Comparison of ENCODE assay signal across 8 mouse cellular contexts in genomic region chr11:86257054-86257453, GRCm38 (mm10). TPM values are rescaled to one million over a fixed set of nuclear protein-coding genes. Genes with fewer than 3 reads are reported as not detected.
DNase-seq lines count a peak whose midpoint lies in the region; ATAC-seq and TF ChIP-seq lines count a peak whose summit lies in the region.

No protein-coding gene starts in this region.

- 0% methylated on average over 22 of the region's 22 CpGs for WGBS in kidney, embryonic 15.5 days
- 0% methylated on average over 22 of the region's 22 CpGs for WGBS in forebrain, embryonic 11.5 days
- under 1% methylated on average over 22 of the region's 22 CpGs for WGBS in limb, embryonic 12.5 days
- WGBS in neural tube, embryonic 12.5 days: under 1% methylated on average over 22 of the region's 22 CpGs

- H3K79me2 ChIP-seq in MEL (ENCODE audit: control insufficient read depth, insufficient read depth, low read length, poor library complexity): peaks cover 15% of the 10 kb centered on the region

- DNase-seq in kidney, postnatal 25 days: no peak
- no peak for DNase-seq in MEL (ENCODE audit: low read depth, low spot score)
- DNase-seq in forebrain, embryonic 11.5 days (ENCODE audit: low spot score): peak; percentile 63
- no peak for DNase-seq in layer of hippocampus, adult 9-10 months (ENCODE audit: low spot score)
- no peak for DNase-seq in layer of hippocampus, postnatal 25 days (ENCODE audit: extremely low spot score in 1 of 2, low spot score in 1 of 2)

- peaks cover 13% of the 10 kb centered on the region for H3K4me1 ChIP-seq in kidney, embryonic 15.5 days
- peaks cover 9 to 16% of the 10 kb centered on the region in 2 experiments for H3K4me1 ChIP-seq in MEL (ENCODE audit: control insufficient read depth in 1 of 2, insufficient read depth in 2 of 2, low read length in 2 of 2)
- no peaks in the 10 kb centered on the region for H3K4me1 ChIP-seq in forebrain, embryonic 11.5 days (replicated peaks; ENCODE audit: control insufficient read depth, insufficient read depth, low read length)
- peaks cover 15% of the 10 kb centered on the region for H3K4me1 ChIP-seq in limb, embryonic 12.5 days (replicated peaks)
- peaks cover 13% of the 10 kb centered on the region; the same call in 1 of the 2 replicates for H3K4me1 ChIP-seq in neural tube, embryonic 12.5 days

- no peak for TF ChIP-seq EP300 in MEL (IDR thresholded peaks at IDR 0.05; ENCODE audit: low read depth in 1 of 2, low read length in 2 of 2)

- no peaks in the 10 kb centered on the region for H3K27me3 ChIP-seq in kidney, embryonic 15.5 days
- H3K27me3 ChIP-seq in MEL (ENCODE audit: control insufficient read depth in 1 of 2, insufficient read depth in 2 of 2, low read length in 2 of 2): no peaks in the 10 kb centered on the region
- no peaks in the 10 kb centered on the region for H3K27me3 ChIP-seq in forebrain, embryonic 11.5 days (ENCODE audit: control insufficient read depth, insufficient read depth, low read length)
- H3K27me3 ChIP-seq in limb, embryonic 12.5 days: no peaks in the 10 kb centered on the region
- H3K27me3 ChIP-seq in neural tube, embryonic 12.5 days (replicated peaks): no peaks in the 10 kb centered on the region

- H3K36me3 ChIP-seq in kidney, embryonic 15.5 days: peaks cover 27% of the 10 kb centered on the region
- H3K36me3 ChIP-seq in MEL (ENCODE audit: control insufficient read depth in 1 of 2, insufficient read depth in 2 of 2, low read length in 2 of 2): peaks cover 18 to 26% of the 10 kb centered on the region in 2 experiments
- H3K36me3 ChIP-seq in forebrain, embryonic 11.5 days (ENCODE audit: control insufficient read depth, insufficient read depth, low read length): no peaks in the 10 kb centered on the region; the same call in 1 of the 2 replicates
- H3K36me3 ChIP-seq in limb, embryonic 12.5 days: peaks cover 24% of the 10 kb centered on the region
- H3K36me3 ChIP-seq in neural tube, embryonic 12.5 days: peaks cover 15% of the 10 kb centered on the region

- H3K4me3 ChIP-seq in kidney, embryonic 15.5 days (replicated peaks): peak overlapping the region; percentile 69
- peak overlapping the region; percentile 62 to 86 for H3K4me3 ChIP-seq in MEL (ENCODE audit: control insufficient read depth in 1 of 2, insufficient read depth in 1 of 2, low read depth in 2 of 2, low read length in 2 of 2)
- H3K4me3 ChIP-seq in forebrain, embryonic 11.5 days (ENCODE audit: low read depth, low read length): peak overlapping the region; percentile 63
- H3K4me3 ChIP-seq in limb, embryonic 12.5 days (replicated peaks): peak overlapping the region; percentile 68
- H3K4me3 ChIP-seq in neural tube, embryonic 12.5 days: peak overlapping the region; percentile 65

- TF ChIP-seq RAD21 in MEL (IDR thresholded peaks at IDR 0.05; ENCODE audit: low read depth, low read length): no peak

- H3K4me2 ChIP-seq in kidney, embryonic 15.5 days: peak overlapping the region; percentile 63
- peak overlapping the region; percentile 69 for H3K4me2 ChIP-seq in forebrain, embryonic 11.5 days (ENCODE audit: low read depth, low read length, severe bottlenecking)
- peak overlapping the region; percentile 65 for H3K4me2 ChIP-seq in limb, embryonic 12.5 days
- H3K4me2 ChIP-seq in neural tube, embryonic 12.5 days (replicated peaks): peak overlapping the region; percentile 64

- peak in 1 of 2 experiments; percentile 21; a peak in 1 of 4 replicates for TF ChIP-seq POLR2A in MEL (IDR thresholded peaks at IDR 0.05; ENCODE audit: control insufficient read depth in 1 of 2, insufficient read depth in 1 of 2, low read depth in 1 of 2, low read length in 2 of 2, poor library complexity in 1 of 2)

- peak overlapping the region; percentile 87 for H3K27ac ChIP-seq in kidney, embryonic 15.5 days
- H3K27ac ChIP-seq in MEL (ENCODE audit: control insufficient read depth, low read depth, low read length): peak overlapping the region; percentile 69
- no peak overlapping the region for H3K27ac ChIP-seq in forebrain, embryonic 11.5 days (ENCODE audit: low read depth, low read length)
- H3K27ac ChIP-seq in limb, embryonic 12.5 days: peak overlapping the region; percentile 66; the same call in 1 of the 2 replicates
- peak overlapping the region; percentile 46; the same call in 1 of the 2 replicates for H3K27ac ChIP-seq in neural tube, embryonic 12.5 days

- peak; percentile 27; the same call in 1 of the 2 replicates for ATAC-seq in kidney, embryonic 15.5 days (replicated peaks; ENCODE audit: low FRiP score)
- 0 out of 2 replicates have a peak, but pooled peaks have one; percentile 33 for ATAC-seq in forebrain, embryonic 11.5 days (replicated peaks; ENCODE audit: low FRiP score)
- peak; percentile 47 for ATAC-seq in limb, embryonic 12.5 days (ENCODE audit: insufficient number of reproducible peaks, insufficient read depth, low FRiP score, low TSS enrichment, low read depth)
- no peak for ATAC-seq in neural tube, embryonic 12.5 days (ENCODE audit: low FRiP score, low read depth)

- no peaks in the 10 kb centered on the region for H3K9me3 ChIP-seq in kidney, embryonic 15.5 days (replicated peaks)
- no peaks in the 10 kb centered on the region for H3K9me3 ChIP-seq in MEL (replicated peaks; ENCODE audit: insufficient read depth, low read length)
- H3K9me3 ChIP-seq in forebrain, embryonic 11.5 days (ENCODE audit: control insufficient read depth, low read length): no peaks in the 10 kb centered on the region
- no peaks in the 10 kb centered on the region for H3K9me3 ChIP-seq in limb, embryonic 12.5 days
- H3K9me3 ChIP-seq in neural tube, embryonic 12.5 days: no peaks in the 10 kb centered on the region

- H3K9ac ChIP-seq in kidney, embryonic 15.5 days: peak overlapping the region; percentile 80
- peak overlapping the region; percentile 85 for H3K9ac ChIP-seq in MEL (ENCODE audit: control insufficient read depth, low read depth, low read length, poor library complexity, severe bottlenecking)
- H3K9ac ChIP-seq in forebrain, embryonic 11.5 days (ENCODE audit: low read length): peak overlapping the region; percentile 91
- peak overlapping the region; percentile 84 for H3K9ac ChIP-seq in limb, embryonic 12.5 days (replicated peaks)
- H3K9ac ChIP-seq in neural tube, embryonic 12.5 days: peak overlapping the region; percentile 83

- TF ChIP-seq CTCF in MEL (IDR thresholded peaks at IDR 0.05 in 2 of 3, conservative IDR thresholded peaks at IDR 0.05 in 1 of 3; ENCODE audit: control insufficient read depth in 1 of 3, insufficient read depth in 1 of 3, low read depth in 2 of 3, low read length in 3 of 3, poor library complexity in 1 of 3, severe bottlenecking in 1 of 3): no peak

TF ChIP-seq in MEL, 35 proteins besides CTCF, POLR2A, EP300 and RAD21:
- TF ChIP-seq SIN3A (IDR thresholded peaks at IDR 0.05; ENCODE audit: low read length) (no peak), CHD1 (IDR thresholded peaks at IDR 0.05; ENCODE audit: low read depth, low read length) (peak; percentile 86; the same call in 1 of the 2 replicates), UBTF (IDR thresholded peaks at IDR 0.05; ENCODE audit: borderline replicate concordance, insufficient read depth, low read depth, low read length) (peak; percentile 94; the same call in 1 of the 2 replicates), ELF1 (IDR thresholded peaks at IDR 0.05; ENCODE audit: low read depth, low read length) (no peak), E2F4 (IDR thresholded peaks at IDR 0.05; ENCODE audit: borderline replicate concordance, low read depth, low read length) (no peak)

RNA-seq across cellular contexts. Expression of gene Ints2, which starts 0.3 kb away (rescaled TPM):
- 30.5 and 36.1 TPM in 2 replicates for polyA plus RNA-seq in kidney, embryonic 15.5 days (2015; fragmentation: Nextera tagmentation; extraction: Ambion mirVana)
- total RNA-seq in MEL (2012; rRNA removed): 66.6 and 75.3 TPM in 2 replicates
- polyA plus RNA-seq in MEL (2012; ENCODE audit: insufficient read depth in 1 of 2, insufficient read length in 2 of 2, low read depth in 1 of 2, low replicate concordance in 2 of 2, missing spikeins in 1 of 2): 100 to 1,000 TPM in 1 of 2 experiments, 10 to 100 TPM in 1; 43.0 to 120 TPM
- 53.6 and 54.9 TPM in 2 replicates for polyA plus RNA-seq in forebrain, embryonic 11.5 days (2014; fragmentation: Nextera tagmentation; extraction: Ambion mirVana)
- polyA plus RNA-seq in limb, embryonic 12.5 days (2016; fragmentation: Nextera tagmentation; extraction: Ambion mirVana): 49.0 and 55.8 TPM in 2 replicates
- polyA plus RNA-seq in neural tube, embryonic 12.5 days (2016; fragmentation: Nextera tagmentation; extraction: Ambion mirVana): 40.4 and 44.2 TPM in 2 replicates
- 10 to 100 TPM; 21.8 to 23.1 TPM for total RNA-seq in layer of hippocampus, postnatal 25 days (2021)

RNA-seq across cellular contexts. Expression of gene Brip1, which starts 56.1 kb away (rescaled TPM):
- polyA plus RNA-seq in kidney, embryonic 15.5 days (2015; fragmentation: Nextera tagmentation; extraction: Ambion mirVana): 9.9 and 10.7 TPM in 2 replicates
- 14.7 and 14.9 TPM in 2 replicates for total RNA-seq in MEL (2012; rRNA removed)
- 10 to 100 TPM; 13.4 to 20.9 TPM for polyA plus RNA-seq in MEL (2012; ENCODE audit: insufficient read depth in 1 of 2, insufficient read length in 2 of 2, low read depth in 1 of 2, low replicate concordance in 2 of 2, missing spikeins in 1 of 2)
- 10.5 and 12.7 TPM in 2 replicates for polyA plus RNA-seq in forebrain, embryonic 11.5 days (2014; fragmentation: Nextera tagmentation; extraction: Ambion mirVana)
- 10.3 and 10.4 TPM in 2 replicates for polyA plus RNA-seq in limb, embryonic 12.5 days (2016; fragmentation: Nextera tagmentation; extraction: Ambion mirVana)
- polyA plus RNA-seq in neural tube, embryonic 12.5 days (2016; fragmentation: Nextera tagmentation; extraction: Ambion mirVana): 4.8 and 5.6 TPM in 2 replicates
- total RNA-seq in layer of hippocampus, postnatal 25 days (2021): under 1 TPM in 1 of 2 experiments, not detected in 1; 0.22 TPM
